Mouse (Mus musculus) small intestine, adult 2 months (tissue): Measurements from ENCODE around the gene Rgma. TPM values are rescaled to one million over a fixed set of nuclear protein-coding genes. Genes with fewer than 3 reads are reported as not detected.

Experiments used
- H3K27ac ChIP-seq: fragments of 200-500 bp; 2 replicates; pipeline ENCODE4 v1.5.1; 2012; ENCODE audit warnings: low read depth, low read length, control low read depth, inconsistent platforms; ENCODE audit not compliant: insufficient read depth
- H3K27me3 ChIP-seq: fragments of 200-500 bp; 2 replicates; pipeline ENCODE4 v1.6.1; 2012; ENCODE audit warnings: mild to moderate bottlenecking, moderate library complexity, low read length, inconsistent platforms; ENCODE audit not compliant: control insufficient read depth, insufficient read depth
- H3K36me3 ChIP-seq: fragments of 200-500 bp; 2 replicates; pipeline ENCODE4 v1.6.1; 2012; ENCODE audit warnings: mild to moderate bottlenecking, low read length, control low read depth, inconsistent platforms; ENCODE audit not compliant: control insufficient read depth, insufficient read depth
- H3K4me1 ChIP-seq: fragments of 200-500 bp; 2 replicates; pipeline ENCODE4 v1.6.1; 2012; ENCODE audit warnings: low read length, inconsistent platforms, mixed read lengths; ENCODE audit not compliant: control insufficient read depth, insufficient read depth, insufficient read length
- H3K4me3 ChIP-seq: fragments of 200-500 bp; 2 replicates; pipeline ENCODE4 v1.5.1; 2012; ENCODE audit warnings: low read depth, mild to moderate bottlenecking, control low read depth, inconsistent platforms, low read length, moderate library complexity
- CTCF ChIP-seq: fragments of 200-500 bp; IDR thresholded peaks from 2 replicates; pipeline ENCODE4 v1.5.1; 2012; ENCODE audit warnings: low read depth, mild to moderate bottlenecking, control low read depth, inconsistent platforms, low read length, moderate library complexity, mixed read lengths; ENCODE audit not compliant: insufficient replicate concordance, insufficient read length; ENCODE audit errors: extremely low read depth
- POLR2A ChIP-seq: fragments of 200-500 bp; IDR thresholded peaks from 2 replicates; pipeline ENCODE4 v1.6.1; 2012; ENCODE audit warnings: low read depth, mild to moderate bottlenecking, control low read depth, inconsistent platforms, low read length, moderate library complexity
- WGBS: fragments of 180-500 bp; shearing (Covaris S2); methylation state at CpG from one replicate; pipeline ENCODE4 v1.1.7; 2018; 5-methylcytosine and 5-hydroxymethylcytosine counted together
- polyA plus RNA-seq: library from polyadenylated mRNA; depleted of rRNA; stranded (reverse); fragments of >200 nt; gene quantifications from 2 replicates; pipeline ENCODE4 v1.2.3, GENCODE M21; 2012

Rgma gene
- polyA plus RNA-seq, 1 experiment: 11.1 TPM

DNA sequence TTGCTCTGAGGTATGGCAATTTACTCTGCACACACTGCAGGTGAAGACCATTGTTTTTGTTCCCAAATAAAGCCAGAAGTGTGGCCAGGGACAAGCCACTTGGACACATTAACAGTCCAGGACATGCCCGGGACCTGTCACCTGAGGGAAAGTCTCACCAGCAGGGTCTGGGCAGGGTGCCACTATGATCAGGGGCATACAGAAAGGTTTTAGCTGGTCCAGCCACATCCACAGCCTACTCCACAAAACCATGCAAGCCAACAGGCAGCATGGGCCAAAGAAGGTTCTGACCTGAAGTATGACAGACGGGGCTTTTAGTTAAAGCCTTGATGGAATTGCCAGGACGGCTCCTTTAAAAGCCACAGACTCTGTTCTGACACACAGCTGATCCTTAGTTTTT lies 49.4 kb downstream of the Rgma start:
- TF ChIP-seq POLR2A (no peak), CTCF (no peak)
- WGBS: 50% methylated on average over 3 of the region's 3 CpGs
- H3K4me1 ChIP-seq: no peaks in the 10 kb centered on the region
- H3K4me3 ChIP-seq: no peak overlapping the region
- H3K36me3 ChIP-seq: peaks cover 26% of the 10 kb centered on the region
- H3K27ac ChIP-seq: no peak overlapping the region
- no peaks in the 10 kb centered on the region for H3K27me3 ChIP-seq

DNA sequence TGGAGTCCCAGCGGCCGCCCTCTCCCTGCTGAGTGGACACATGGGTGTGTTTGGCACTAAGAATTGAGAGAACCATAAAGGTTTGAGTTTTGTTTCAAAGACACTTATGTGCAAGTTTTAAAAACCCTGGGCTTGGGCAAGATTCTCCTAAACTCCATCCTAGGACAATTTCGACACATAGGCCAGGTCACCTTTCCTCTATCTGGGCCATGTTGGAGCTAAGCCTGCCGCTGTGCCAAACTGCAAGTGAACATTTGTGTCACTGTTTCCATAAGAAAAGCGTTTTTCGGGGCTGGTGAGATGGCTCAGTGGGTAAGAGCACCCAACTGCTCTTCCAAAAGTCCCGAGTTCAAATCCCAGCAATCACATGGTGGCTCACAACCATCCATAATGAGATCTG lies 50.1 kb downstream of the Rgma start:
- Histone ChIP-seq H3K36me3 (peaks cover 32% of the 10 kb centered on the region), H3K4me1 (no peaks in the 10 kb centered on the region), H3K27me3 (no peaks in the 10 kb centered on the region), H3K4me3 (no peak overlapping the region), H3K27ac (no peak overlapping the region)
- TF ChIP-seq POLR2A: no peak
- no peak for TF ChIP-seq CTCF
- WGBS: 92% methylated on average over 7 of the region's 7 CpGs

DNA sequence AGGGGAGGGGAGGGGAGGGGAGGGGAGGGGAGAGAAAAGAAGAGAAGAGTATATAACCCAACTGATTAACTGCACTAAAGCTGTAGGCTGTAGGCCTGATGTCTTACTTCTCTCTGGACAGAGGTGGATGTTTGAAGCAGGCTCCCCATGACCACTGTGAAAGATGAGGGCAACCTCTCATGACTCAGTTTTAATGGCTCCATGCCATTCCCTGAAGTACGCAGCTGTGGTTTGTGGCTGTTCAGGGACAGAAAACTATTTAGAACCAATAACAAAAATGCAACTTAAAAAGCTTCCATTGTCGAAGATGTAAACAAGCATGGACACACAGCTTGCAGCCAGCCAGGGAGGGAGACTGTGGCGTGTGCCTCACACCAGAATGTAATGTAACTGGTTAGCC lies 50.9 kb downstream of the Rgma start:
- WGBS: 76% methylated on average over 3 of the region's 3 CpGs
- no peak overlapping the region for H3K4me3 ChIP-seq
- no peaks in the 10 kb centered on the region for H3K27me3 ChIP-seq
- peaks cover 34% of the 10 kb centered on the region for H3K36me3 ChIP-seq
- no peak for TF ChIP-seq POLR2A
- no peak for TF ChIP-seq CTCF
- H3K4me1 ChIP-seq: no peaks in the 10 kb centered on the region
- no peak overlapping the region for H3K27ac ChIP-seq

DNA sequence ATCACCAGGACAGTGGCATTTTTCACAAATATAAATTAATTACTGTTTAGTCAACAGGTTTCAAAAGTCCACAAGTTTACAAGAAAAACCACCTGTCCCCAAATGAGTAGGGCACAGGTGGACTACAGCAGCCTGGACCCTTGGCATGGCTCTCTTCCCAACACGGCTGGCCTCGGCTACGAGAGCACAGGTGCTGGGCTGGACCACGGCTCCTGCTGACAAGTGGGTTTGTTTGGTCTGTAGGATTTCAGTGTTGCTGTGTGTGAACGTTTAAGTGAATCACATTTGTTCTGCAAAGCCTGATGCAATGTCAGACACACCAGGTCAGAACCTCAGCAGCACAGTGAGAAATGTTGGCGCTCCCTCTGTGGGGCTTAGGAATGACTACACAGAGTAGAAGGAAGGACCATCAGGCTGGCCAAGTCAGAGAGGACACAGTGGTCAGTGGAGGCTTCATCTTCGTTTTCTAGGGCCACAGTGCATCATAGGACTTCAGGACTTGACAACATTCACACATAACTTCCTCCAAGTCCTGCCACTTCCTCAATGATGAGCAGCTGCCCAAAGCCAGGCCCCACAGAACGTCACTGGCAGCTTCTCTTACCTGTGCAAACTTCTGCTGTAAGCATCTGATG lies 51.6 kb downstream of the Rgma start:
- WGBS: 74% methylated on average over 8 of the region's 8 CpGs
- Histone ChIP-seq H3K36me3 (peaks cover 35% of the 10 kb centered on the region), H3K27ac (no peak overlapping the region), H3K27me3 (no peaks in the 10 kb centered on the region), H3K4me3 (no peak overlapping the region), H3K4me1 (no peaks in the 10 kb centered on the region)
- TF ChIP-seq CTCF: no peak
- TF ChIP-seq POLR2A: no peak

DNA sequence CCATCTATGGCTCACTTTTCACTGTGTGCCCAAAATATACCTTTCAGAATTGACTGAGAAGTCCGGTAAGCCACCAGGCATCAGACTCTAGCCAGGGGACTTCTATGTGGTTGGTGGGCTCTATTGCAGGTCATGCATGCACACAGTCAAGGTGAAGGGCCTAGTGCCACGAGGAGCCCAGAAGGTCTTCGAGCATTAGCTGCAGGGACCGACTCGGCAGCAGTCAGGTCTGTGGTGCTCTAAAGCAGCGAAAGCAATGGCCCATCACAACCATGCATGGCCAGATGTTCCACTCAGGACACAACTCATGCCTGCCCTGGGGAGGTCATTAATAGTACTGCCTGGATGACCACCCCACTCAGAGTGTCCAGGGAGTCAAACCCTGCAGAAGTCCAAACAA lies 52.5 kb downstream of the Rgma start:
- Histone ChIP-seq H3K4me3 (no peak overlapping the region), H3K4me1 (no peaks in the 10 kb centered on the region), H3K27ac (no peak overlapping the region), H3K27me3 (no peaks in the 10 kb centered on the region), H3K36me3 (peaks cover 35% of the 10 kb centered on the region)
- WGBS: 96% methylated on average over 6 of the region's 6 CpGs
- no peak for TF ChIP-seq CTCF
- TF ChIP-seq POLR2A: no peak

DNA sequence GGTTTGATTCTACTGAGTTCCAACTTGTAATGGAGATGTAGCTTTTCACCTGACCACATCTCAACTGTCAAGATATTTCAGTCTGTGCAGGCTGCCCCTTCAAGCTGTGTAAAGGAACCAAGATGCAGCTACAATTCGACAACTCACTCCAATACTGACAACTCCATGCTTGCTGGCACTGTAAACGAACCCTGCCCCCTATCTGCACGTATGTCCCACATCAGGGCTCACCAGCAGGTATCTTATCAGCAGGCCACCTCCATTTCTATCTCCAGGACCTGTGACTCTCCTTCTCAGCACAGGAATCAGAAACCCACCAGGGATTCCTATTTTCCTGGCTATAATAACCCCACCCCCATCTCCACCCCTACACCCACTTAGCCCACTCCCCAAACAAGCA lies 53.2 kb downstream of the Rgma start:
- H3K27ac ChIP-seq: no peak overlapping the region
- peaks cover 37% of the 10 kb centered on the region for H3K36me3 ChIP-seq
- no peaks in the 10 kb centered on the region for H3K4me1 ChIP-seq
- TF ChIP-seq POLR2A: no peak
- no peak for TF ChIP-seq CTCF
- no peaks in the 10 kb centered on the region for H3K27me3 ChIP-seq
- 79% methylated on average over 3 of the region's 3 CpGs for WGBS
- no peak overlapping the region for H3K4me3 ChIP-seq

DNA sequence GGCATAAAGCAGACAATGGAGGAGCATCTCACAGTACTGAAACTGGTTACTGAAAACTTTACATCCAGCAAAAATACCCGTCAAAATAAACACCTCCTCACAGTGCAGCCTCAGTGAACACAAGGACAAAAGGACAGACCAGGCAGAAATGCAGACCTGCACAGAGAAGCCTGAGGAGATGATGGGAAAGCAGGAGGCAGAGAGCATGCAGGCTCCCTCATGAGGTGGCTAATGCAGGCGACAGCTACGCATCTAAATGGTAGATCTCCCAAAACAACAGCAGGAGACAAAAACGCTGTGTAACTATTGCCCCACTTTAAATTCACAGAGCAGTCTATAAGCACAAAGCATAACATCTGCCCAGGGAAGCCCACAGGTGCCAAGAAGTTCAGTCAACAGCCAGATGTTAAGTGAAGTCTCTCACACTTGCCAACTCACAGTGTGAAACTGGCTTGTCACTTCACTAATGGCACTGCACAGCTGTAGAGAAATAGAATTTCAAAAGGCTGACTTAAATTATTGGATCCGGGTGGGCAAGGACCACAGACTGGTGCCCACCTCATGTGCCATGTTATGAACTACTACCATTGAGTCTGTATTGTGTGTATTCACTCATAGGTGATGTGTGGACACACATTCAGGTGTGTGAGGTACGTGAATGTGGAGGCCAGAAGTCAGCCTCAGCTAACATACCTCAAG lies 58.5 kb downstream of the Rgma start:
- H3K4me1 ChIP-seq: no peaks in the 10 kb centered on the region
- no peaks in the 10 kb centered on the region for H3K27me3 ChIP-seq
- H3K27ac ChIP-seq: no peak overlapping the region
- H3K36me3 ChIP-seq: peaks cover 56% of the 10 kb centered on the region
- no peak overlapping the region for H3K4me3 ChIP-seq
- no peak for TF ChIP-seq POLR2A
- no peak for TF ChIP-seq CTCF
- WGBS: 91% methylated on average over 6 of the region's 6 CpGs

DNA sequence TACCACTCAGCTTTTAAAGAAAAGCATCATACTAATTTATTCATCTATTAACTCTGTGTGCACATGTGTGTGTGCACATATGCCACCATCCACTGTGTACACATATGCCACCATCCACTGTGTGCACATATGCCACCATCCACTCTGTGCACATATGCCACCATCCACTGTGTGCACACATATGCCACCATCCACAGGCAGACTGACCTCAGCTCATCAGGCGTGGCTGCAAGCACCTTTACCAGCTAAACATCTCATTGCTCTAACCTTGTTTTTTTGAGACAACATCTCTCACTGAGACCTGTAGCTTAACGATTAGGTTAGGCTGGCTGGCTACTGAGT lies 59.0 kb downstream of the Rgma start:
- TF ChIP-seq CTCF: no peak
- no peak for TF ChIP-seq POLR2A
- peaks cover 56% of the 10 kb centered on the region for H3K36me3 ChIP-seq
- H3K4me3 ChIP-seq: no peak overlapping the region
- no peaks in the 10 kb centered on the region for H3K4me1 ChIP-seq
- no peak overlapping the region for H3K27ac ChIP-seq
- no peaks in the 10 kb centered on the region for H3K27me3 ChIP-seq
- WGBS: 87% methylated on average over 2 of the region's 2 CpGs
